11 mouse cellular contexts compared by ENCODE assay signal in the genomic region with DNA sequence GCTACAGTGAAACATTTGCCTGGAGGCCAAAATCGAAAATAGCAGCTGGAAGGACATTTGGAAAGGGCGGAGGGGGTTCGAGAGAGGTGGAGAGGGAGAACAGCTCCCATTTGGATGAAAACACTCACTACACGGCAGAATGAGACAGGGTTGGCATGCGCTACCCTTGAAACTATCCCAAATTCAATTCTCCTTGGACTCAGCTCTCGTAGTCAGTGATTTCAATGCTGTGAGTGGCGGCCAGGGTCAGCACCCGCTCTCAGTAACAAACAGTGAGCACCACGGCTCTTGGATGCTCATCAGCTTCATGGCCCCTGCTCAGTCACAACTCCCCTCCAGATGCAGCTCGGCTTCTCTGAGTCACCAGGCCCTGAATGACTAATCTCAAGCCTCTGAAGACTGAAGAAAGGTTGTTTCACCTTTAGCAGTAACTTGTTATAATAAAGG. TPM values are rescaled to one million over a fixed set of nuclear protein-coding genes. Genes with fewer than 3 reads are reported as not detected.
A peak's percentile ranks its signal among the peaks of the same experiment; 100 is the strongest.
DNase-seq lines count a peak whose midpoint lies in the region; ATAC-seq lines count a peak whose summit lies in the region.
"Had no signal": no experiment of that assay in that cellular context is flagged by ENCODE, and none has a peak within 500 bp of the region (broad histone marks: within the 10 kb centered on the region; RNA-seq: fewer than 3 reads in every experiment).

No protein-coding gene starts in this region.

- H3K27me3 ChIP-seq in heart, embryonic 11.5 days (ENCODE audit: control insufficient read depth, insufficient read depth, low read length) = no peaks in the 10 kb centered on the region
- no peaks in the 10 kb centered on the region for H3K27me3 ChIP-seq in midbrain, embryonic 15.5 days (replicated peaks)
- H3K27me3 ChIP-seq: midbrain, embryonic 12.5 days had no signal

- H3K4me3 ChIP-seq in heart, embryonic 11.5 days (ENCODE audit: low read depth, low read length) = no peak overlapping the region
- H3K4me3 ChIP-seq in midbrain, embryonic 15.5 days = no peak overlapping the region
- H3K4me3 ChIP-seq: midbrain, embryonic 12.5 days had no signal

- peaks cover 6% of the 10 kb centered on the region for H3K4me1 ChIP-seq in heart, embryonic 11.5 days (ENCODE audit: control insufficient read depth, insufficient read depth, low read length)
- no peaks in the 10 kb centered on the region for H3K4me1 ChIP-seq in midbrain, embryonic 15.5 days

- no peak for ATAC-seq in heart, embryonic 11.5 days (replicated peaks; ENCODE audit: insufficient number of reproducible peaks, low FRiP score, low TSS enrichment)
- ATAC-seq in midbrain, embryonic 15.5 days (replicated peaks) = no peak
- ATAC-seq: forebrain, embryonic 14.5 days had no signal

- no peak overlapping the region for H3K9ac ChIP-seq in heart, embryonic 11.5 days (ENCODE audit: low read depth, low read length)
- H3K9ac ChIP-seq in midbrain, embryonic 15.5 days = no peak overlapping the region
- H3K9ac ChIP-seq: midbrain, embryonic 12.5 days had no signal

- H3K4me2 ChIP-seq in heart, embryonic 11.5 days = no peak overlapping the region
- no peak overlapping the region for H3K4me2 ChIP-seq in midbrain, embryonic 15.5 days
- H3K4me2 ChIP-seq: midbrain, embryonic 12.5 days had no signal

- no peaks in the 10 kb centered on the region for H3K9me3 ChIP-seq in heart, embryonic 11.5 days (replicated peaks; ENCODE audit: control insufficient read depth, low read length)
- H3K9me3 ChIP-seq in midbrain, embryonic 15.5 days = no peaks in the 10 kb centered on the region
- H3K9me3 ChIP-seq: midbrain, embryonic 12.5 days had no signal

- WGBS in heart, embryonic 11.5 days (ENCODE audit: insufficient replicate concordance) = 76% methylated on average over 10 of the region's 10 CpGs
- 70% methylated on average over 10 of the region's 10 CpGs for WGBS in midbrain, embryonic 15.5 days

- no peak overlapping the region for H3K27ac ChIP-seq in heart, embryonic 11.5 days (ENCODE audit: low read depth, low read length)
- no peak overlapping the region for H3K27ac ChIP-seq in midbrain, embryonic 15.5 days
- H3K27ac ChIP-seq: kidney, postnatal 0 days; midbrain, embryonic 12.5 days had no signal

- DNase-seq in heart, adult 18-20 months = peak; percentile 63 to 81
- DNase-seq in testis, postnatal 14 days (ENCODE audit: low spot score) = peak; percentile 18
- no peak for DNase-seq in testis, postnatal 10 days (ENCODE audit: low spot score)
- DNase-seq in heart, adult 8-10 months (ENCODE audit: low spot score) = peak; percentile 60
- peak; percentile 60 for DNase-seq in skeletal muscle tissue, adult 2 months (ENCODE audit: low read depth, low spot score)
- no peak for DNase-seq in thymus, adult 18-20 months

- H3K36me3 ChIP-seq in heart, embryonic 11.5 days (ENCODE audit: control insufficient read depth, insufficient read depth, low read length) = no peaks in the 10 kb centered on the region
- H3K36me3 ChIP-seq in midbrain, embryonic 15.5 days (replicated peaks) = no peaks in the 10 kb centered on the region
- H3K36me3 ChIP-seq: midbrain, embryonic 12.5 days had no signal

RNA-seq across cellular contexts. Expression of gene Tanc2, which starts 59.1 kb away (rescaled TPM):
- 10 to 100 TPM; 10.8 to 12.3 TPM for total RNA-seq in heart, adult 18-20 months (2021)
- polyA plus RNA-seq in heart, embryonic 11.5 days (2014; fragmentation: Nextera tagmentation; extraction: Ambion mirVana) = 23.2 and 24.8 TPM in 2 replicates
- total RNA-seq in heart, adult 8-10 months (2022) = 10 to 100 TPM; 10.3 to 15.8 (median 12.1) TPM
- 45.4 and 52.8 TPM in 2 replicates for polyA plus RNA-seq in midbrain, embryonic 15.5 days (2015; fragmentation: Nextera tagmentation; extraction: Ambion mirVana)

Comparison
In these comparisons a context has a peak if more than half of its experiments do, and no peak if none do; other contexts are left out.
1. DNase-seq: peak in heart, adult 18-20 months (2 of 2), testis, postnatal 14 days (single experiment), heart, adult 8-10 months (single experiment) and skeletal muscle tissue, adult 2 months (single experiment); none in testis, postnatal 10 days (single experiment) and thymus, adult 18-20 months (0 of 2).